Mouse (Mus musculus) thymus, adult 2 months (tissue): Measurements from ENCODE around the gene Rap1gap2.

Experiments
- CTCF ChIP-seq: fragments of 200-500 bp; IDR thresholded peaks from 2 replicates; pipeline ENCODE4 v1.5.1; 2012; ENCODE audit warnings: mild to moderate bottlenecking, control low read depth, low read length, moderate library complexity, borderline replicate concordance; ENCODE audit not compliant: control insufficient read depth, poor library complexity, insufficient read depth; ENCODE audit errors: extremely low read depth
- POLR2A ChIP-seq: fragments of 200-500 bp; IDR thresholded peaks from 2 replicates; pipeline ENCODE4 v1.6.1; 2012; ENCODE audit warnings: mild to moderate bottlenecking, low read length, control low read depth, moderate library complexity; ENCODE audit not compliant: control insufficient read depth, poor library complexity, insufficient read depth; ENCODE audit errors: extremely low read depth

DNA sequence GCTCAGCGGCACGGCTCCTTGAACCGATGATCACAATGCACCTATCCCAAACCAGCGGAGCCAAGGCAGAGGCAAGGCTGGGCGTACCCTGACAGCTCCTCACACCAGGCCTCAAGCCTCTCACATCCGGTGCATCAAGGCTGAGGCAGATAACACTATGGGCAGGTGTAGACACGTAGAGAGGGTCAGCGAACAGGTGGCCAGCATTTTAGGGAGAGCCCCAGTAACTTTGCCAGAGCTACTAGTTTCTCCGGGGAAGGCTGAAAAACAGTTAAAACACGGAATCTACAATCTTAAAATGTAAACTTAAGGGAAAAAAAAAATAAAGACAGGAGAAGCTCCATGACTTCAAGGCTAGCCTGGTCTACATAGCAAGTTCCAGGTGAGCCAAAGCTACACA is 98.1 kb downstream of the Rap1gap2 start:
- TF ChIP-seq CTCF (no peak), POLR2A (no peak)
